Mouse (Mus musculus): ENCODE data around the gene Cabp4. TPM values are rescaled to one million over a fixed set of nuclear protein-coding genes. Genes with fewer than 3 reads are reported as not detected.

The Cabp4 gene
- polyA plus RNA-seq, 1 experiment from 2014 or later, result 0.13 TPM

GRCm38 (mm10) chr19:4102626-4103025 lies 41.2 kb downstream of the Cabp4 start:
- Histone ChIP-seq H3K9ac (no peak overlapping the region; the same call in 1 of the 2 replicates), H3K4me3 (no peak overlapping the region), H3K4me1 (peaks cover 45% of the 10 kb centered on the region), H3K9me3 (replicated peaks) (no peaks in the 10 kb centered on the region), H3K27me3 (peaks cover 32% of the 10 kb centered on the region), H3K36me3 (ENCODE audit: poor library complexity, severe bottlenecking) (peaks cover 13% of the 10 kb centered on the region; the same call in 1 of the 2 replicates), H3K4me2 (no peak overlapping the region), H3K27ac (no peak overlapping the region)
- ATAC-seq, result no peak
- 96% methylated on average over 12 of the region's 12 CpGs for WGBS

- no peak for ATAC-seq
- peak overlapping the region; percentile 50; the same call in 1 of the 2 replicates for H3K4me3 ChIP-seq
- 93% methylated on average over 2 of the region's 2 CpGs for WGBS
- no peak overlapping the region for H3K27ac ChIP-seq
- peaks cover 13% of the 10 kb centered on the region; the same call in 1 of the 2 replicates for H3K36me3 ChIP-seq (ENCODE audit: poor library complexity, severe bottlenecking)
- peak overlapping the region; percentile 81 for H3K4me2 ChIP-seq
- no peak overlapping the region for H3K9ac ChIP-seq
- peaks cover 49% of the 10 kb centered on the region for H3K4me1 ChIP-seq
- H3K9me3 ChIP-seq (replicated peaks), result no peaks in the 10 kb centered on the region
- peaks cover 32% of the 10 kb centered on the region for H3K27me3 ChIP-seq
Measured at GRCm38 (mm10) chr19:4102049-4102448, 41.8 kb downstream of the Cabp4 start.

GRCm38 (mm10) chr19:4101466-4101865 lies 42.4 kb downstream of the Cabp4 start:
- H3K4me2 ChIP-seq, result peak overlapping the region; percentile 81
- peak overlapping the region; percentile 74 for H3K9ac ChIP-seq
- peak overlapping the region; percentile 50 for H3K4me3 ChIP-seq
- no peaks in the 10 kb centered on the region for H3K9me3 ChIP-seq (replicated peaks)
- ATAC-seq, result no peak
- WGBS, result 50% methylated on average over 6 of the region's 6 CpGs
- H3K27ac ChIP-seq, result no peak overlapping the region
- H3K36me3 ChIP-seq (ENCODE audit: poor library complexity, severe bottlenecking), result peaks cover 9% of the 10 kb centered on the region; the same call in 1 of the 2 replicates
- peaks cover 32% of the 10 kb centered on the region for H3K27me3 ChIP-seq
- H3K4me1 ChIP-seq, result peaks cover 50% of the 10 kb centered on the region

GRCm38 (mm10) chr19:4100718-4101261 lies 43.0 kb downstream of the Cabp4 start:
- Histone ChIP-seq H3K4me2 (peak overlapping the region; percentile 81), H3K36me3 (ENCODE audit: poor library complexity, severe bottlenecking) (peaks cover 9% of the 10 kb centered on the region; the same call in 1 of the 2 replicates), H3K4me1 (peaks cover 56% of the 10 kb centered on the region), H3K27me3 (peaks cover 32% of the 10 kb centered on the region), H3K9me3 (replicated peaks) (no peaks in the 10 kb centered on the region), H3K9ac (peak overlapping the region; percentile 74), H3K27ac (no peak overlapping the region), H3K4me3 (peak overlapping the region; percentile 50)
- ATAC-seq, result 0 out of 2 replicates have a peak, but pooled peaks have one; percentile 4
- WGBS, result under 1% methylated on average over 45 of the region's 52 CpGs

- peak within 1 kb of the TSS; percentile 74 for H3K9ac ChIP-seq
- H3K4me1 ChIP-seq, result peaks cover 56% of the 10 kb centered on the region
- WGBS, result 2% methylated on average over 53 of the region's 53 CpGs
- ATAC-seq, result no peak
- no peak within 1 kb of the TSS for H3K27ac ChIP-seq
- peak within 1 kb of the TSS; percentile 81 for H3K4me2 ChIP-seq
- H3K4me3 ChIP-seq, result peak within 1 kb of the TSS; percentile 50
- H3K27me3 ChIP-seq, result peaks cover 32% of the 10 kb centered on the region
- 0 out of 2 replicates have a peak, but pooled peaks cover 2% of the 10 kb centered on the region for H3K36me3 ChIP-seq (ENCODE audit: poor library complexity, severe bottlenecking)
- no peaks in the 10 kb centered on the region for H3K9me3 ChIP-seq (replicated peaks)
Measured at GRCm38 (mm10) chr19:4099837-4100717, 43.8 kb downstream of the Cabp4 start, which contains the start of gene Pitpnm1. Pitpnm1 (plus strand) TSS chr19:4099998.

GRCm38 (mm10) chr19:4099056-4099455 lies 44.8 kb downstream of the Cabp4 start:
- peaks cover 56% of the 10 kb centered on the region for H3K4me1 ChIP-seq
- peaks cover 32% of the 10 kb centered on the region for H3K27me3 ChIP-seq
- WGBS, result 13% methylated on average over 9 of the region's 9 CpGs
- no peaks in the 10 kb centered on the region for H3K36me3 ChIP-seq (ENCODE audit: poor library complexity, severe bottlenecking)
- H3K27ac ChIP-seq, result no peak overlapping the region
- no peaks in the 10 kb centered on the region for H3K9me3 ChIP-seq (replicated peaks)
- no peak for ATAC-seq
- peak overlapping the region; percentile 81 for H3K4me2 ChIP-seq
- 0 out of 2 replicates have a peak overlapping the region, but pooled peaks have one; percentile 50 for H3K4me3 ChIP-seq
- 0 out of 2 replicates have a peak overlapping the region, but pooled peaks have one; percentile 13 for H3K9ac ChIP-seq

GRCm38 (mm10) chr19:4098426-4098825 lies 45.4 kb downstream of the Cabp4 start:
- Histone ChIP-seq H3K4me2 (peak overlapping the region; percentile 68; the same call in 1 of the 2 replicates), H3K4me3 (no peak overlapping the region), H3K9me3 (replicated peaks) (no peaks in the 10 kb centered on the region), H3K27me3 (peaks cover 32% of the 10 kb centered on the region), H3K36me3 (ENCODE audit: poor library complexity, severe bottlenecking) (no peaks in the 10 kb centered on the region), H3K9ac (0 out of 2 replicates have a peak overlapping the region, but pooled peaks have one; percentile 13), H3K4me1 (peaks cover 56% of the 10 kb centered on the region), H3K27ac (no peak overlapping the region)
- no peak for ATAC-seq
- 91% methylated on average over 13 of the region's 13 CpGs for WGBS

GRCm38 (mm10) chr19:4097441-4097825 lies 46.4 kb downstream of the Cabp4 start:
- Histone ChIP-seq H3K9me3 (replicated peaks) (no peaks in the 10 kb centered on the region), H3K36me3 (ENCODE audit: poor library complexity, severe bottlenecking) (no peaks in the 10 kb centered on the region), H3K4me3 (peak overlapping the region; percentile 60), H3K9ac (peak overlapping the region; percentile 68), H3K27ac (peak overlapping the region; percentile 88), H3K4me1 (peaks cover 56% of the 10 kb centered on the region), H3K27me3 (peaks cover 30% of the 10 kb centered on the region), H3K4me2 (peak overlapping the region; percentile 68)
- ATAC-seq, result no peak; the same call in 1 of the 2 replicates
- WGBS, result under 1% methylated on average over 21 of the region's 21 CpGs

- peak within 1 kb of the TSS; percentile 60 for H3K4me3 ChIP-seq
- H3K27ac ChIP-seq, result peak within 1 kb of the TSS; percentile 88
- H3K4me1 ChIP-seq, result peaks cover 54% of the 10 kb centered on the region
- under 1% methylated on average over 62 of the region's 65 CpGs for WGBS
- H3K36me3 ChIP-seq (ENCODE audit: poor library complexity, severe bottlenecking), result no peaks in the 10 kb centered on the region
- peak; percentile 94 for ATAC-seq
- H3K4me2 ChIP-seq, result peak within 1 kb of the TSS; percentile 68
- no peaks in the 10 kb centered on the region for H3K9me3 ChIP-seq (replicated peaks)
- peaks cover 24% of the 10 kb centered on the region for H3K27me3 ChIP-seq
- peak within 1 kb of the TSS; percentile 68 for H3K9ac ChIP-seq
Measured at GRCm38 (mm10) chr19:4096642-4097440, 47.0 kb downstream of the Cabp4 start, which contains the start of gene Cdk2ap2. Cdk2ap2 (plus strand) TSS chr19:4097182.

GRCm38 (mm10) chr19:4095802-4096201 lies 48.0 kb downstream of the Cabp4 start:
- Histone ChIP-seq H3K4me3 (no peak overlapping the region), H3K9ac (no peak overlapping the region), H3K4me1 (peaks cover 43% of the 10 kb centered on the region), H3K9me3 (replicated peaks) (no peaks in the 10 kb centered on the region), H3K4me2 (peak overlapping the region; percentile 68; the same call in 1 of the 2 replicates), H3K36me3 (ENCODE audit: poor library complexity, severe bottlenecking) (no peaks in the 10 kb centered on the region), H3K27ac (no peak overlapping the region), H3K27me3 (peaks cover 14% of the 10 kb centered on the region; the same call in 1 of the 2 replicates)
- no peak for ATAC-seq
- 71% methylated on average over 3 of the region's 3 CpGs for WGBS

- Histone ChIP-seq H3K9me3 (replicated peaks) (no peaks in the 10 kb centered on the region), H3K27me3 (peaks cover 6% of the 10 kb centered on the region; the same call in 1 of the 2 replicates), H3K27ac (no peak overlapping the region), H3K36me3 (ENCODE audit: poor library complexity, severe bottlenecking) (no peaks in the 10 kb centered on the region), H3K4me1 (peaks cover 34% of the 10 kb centered on the region), H3K9ac (no peak overlapping the region), H3K4me2 (no peak overlapping the region), H3K4me3 (no peak overlapping the region)
- no peak for ATAC-seq
- 80% methylated on average over 5 of the region's 5 CpGs for WGBS
Measured at GRCm38 (mm10) chr19:4094774-4095303, 49.0 kb downstream of the Cabp4 start.
